Mouse (Mus musculus): Measurements from ENCODE around the gene Pdgfb. TPM values are rescaled to one million over a fixed set of nuclear protein-coding genes. Genes with fewer than 3 reads are reported as not detected.

Pdgfb gene
- polyA plus RNA-seq, 1 experiment = 26.8 TPM

GRCm38 (mm10) chr15:80034913-80035312 lies 20.1 kb upstream of the Pdgfb start:
- DNase-seq (ENCODE audit: low read depth) = no peak

- DNase-seq (ENCODE audit: low read depth) = no peak
These were observed 19.6 kb upstream of the Pdgfb start for GRCm38 (mm10) chr15:80034366-80034765.

- DNase-seq (ENCODE audit: low read depth) = no peak
These were observed 16.4 kb upstream of the Pdgfb start for GRCm38 (mm10) chr15:80031133-80031532.

GRCm38 (mm10) chr15:80030399-80030798 lies 15.6 kb upstream of the Pdgfb start:
- no peak for DNase-seq (ENCODE audit: low read depth)

- no peak for DNase-seq (ENCODE audit: low read depth)
These were observed 14.1 kb upstream of the Pdgfb start for GRCm38 (mm10) chr15:80028862-80029261.

- no peak for DNase-seq (ENCODE audit: low read depth)
These were observed 12.0 kb upstream of the Pdgfb start for GRCm38 (mm10) chr15:80026689-80027353.

GRCm38 (mm10) chr15:80026061-80026460 lies 11.3 kb upstream of the Pdgfb start:
- DNase-seq (ENCODE audit: low read depth) = no peak

GRCm38 (mm10) chr15:80025615-80026014 lies 10.8 kb upstream of the Pdgfb start:
- DNase-seq (ENCODE audit: low read depth) = no peak

GRCm38 (mm10) chr15:80024331-80025313 lies 9.8 kb upstream of the Pdgfb start:
- no peak for DNase-seq (ENCODE audit: low read depth)

GRCm38 (mm10) chr15:80020516-80020915 lies 5.7 kb upstream of the Pdgfb start:
- no peak for DNase-seq (ENCODE audit: low read depth)

GRCm38 (mm10) chr15:80019625-80020024 lies 4.8 kb upstream of the Pdgfb start:
- DNase-seq (ENCODE audit: low read depth) = no peak

GRCm38 (mm10) chr15:80019220-80019619 lies 4.4 kb upstream of the Pdgfb start:
- DNase-seq (ENCODE audit: low read depth) = no peak

GRCm38 (mm10) chr15:80016563-80017301 lies 2.0 kb upstream of the Pdgfb start:
- no peak for DNase-seq (ENCODE audit: low read depth)

- DNase-seq (ENCODE audit: low read depth) = no peak
These were observed 605 bp upstream of the Pdgfb start for GRCm38 (mm10) chr15:80015211-80015952.

- no peak for DNase-seq (ENCODE audit: low read depth)
These were observed 801 bp downstream of the Pdgfb start for GRCm38 (mm10) chr15:80014031-80014320.

GRCm38 (mm10) chr15:80013256-80014030 lies 1.3 kb downstream of the Pdgfb start:
- DNase-seq (ENCODE audit: low read depth) = no peak

GRCm38 (mm10) chr15:80012527-80013201 lies 2.1 kb downstream of the Pdgfb start:
- DNase-seq (ENCODE audit: low read depth) = no peak

GRCm38 (mm10) chr15:80011778-80012526 lies 2.8 kb downstream of the Pdgfb start:
- no peak for DNase-seq (ENCODE audit: low read depth)

GRCm38 (mm10) chr15:80011194-80011593 lies 3.6 kb downstream of the Pdgfb start:
- no peak for DNase-seq (ENCODE audit: low read depth)

GRCm38 (mm10) chr15:80010182-80010558 lies 4.6 kb downstream of the Pdgfb start:
- DNase-seq (ENCODE audit: low read depth) = no peak
